Mouse (Mus musculus): ENCODE measurements around the gene Esp18.

The Esp18 gene

DNA sequence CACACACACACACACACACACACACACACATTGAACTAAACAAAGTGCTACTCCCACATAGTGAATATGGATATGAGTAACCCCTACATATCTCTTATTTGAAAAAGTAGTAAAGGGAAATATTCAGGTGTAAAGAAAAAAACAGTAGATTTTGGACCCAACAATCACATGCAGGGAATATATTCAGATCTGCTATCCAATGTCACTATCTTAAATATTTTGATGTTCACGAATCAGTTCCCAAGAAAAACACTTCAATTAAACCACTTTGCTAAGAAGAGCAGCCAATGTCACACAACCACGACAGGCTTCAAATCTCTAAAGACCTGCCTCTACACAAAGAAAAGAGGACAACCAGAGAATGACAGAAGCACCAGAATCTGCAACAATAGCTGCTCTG is at the start of gene Esp18:
Gene Esp18 (plus strand): TSS at position 301 of the 400 bp plus-strand sequence.
- no peak for DNase-seq (ENCODE audit: low spot score in 2 of 2)

DNA sequence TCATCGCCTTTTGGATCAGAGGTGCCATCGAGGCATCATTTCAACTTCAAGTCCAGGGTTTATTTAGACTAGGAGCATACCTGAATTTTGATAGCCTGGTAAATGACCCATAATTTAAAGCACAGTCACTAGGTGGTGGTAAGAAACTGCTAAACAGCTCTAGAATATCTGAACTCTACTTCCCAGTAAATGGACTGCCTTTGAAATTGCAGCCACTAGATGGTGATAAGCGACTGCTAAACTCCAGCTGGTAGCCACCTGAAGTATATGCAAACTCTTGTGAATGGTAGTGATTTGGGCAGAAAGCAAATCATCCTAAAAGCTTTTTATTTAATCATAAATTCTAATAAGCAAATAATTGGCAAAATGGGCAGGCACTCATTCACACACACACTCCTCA is 42.8 kb upstream of the Esp18 start:
- DNase-seq (ENCODE audit: low spot score in 2 of 2), result no peak
